In genomic region chr13:6922357-6922721, GRCm38 (mm10) we compare ENCODE assay signal across 24 mouse cellular contexts.
DNase-seq lines count a peak whose midpoint lies in the region; ATAC-seq and TF ChIP-seq lines count a peak whose summit lies in the region.
"Had no signal": no experiment of that assay in that cellular context is flagged by ENCODE, and none has a peak within 500 bp of the region (broad histone marks: within the 10 kb centered on the region; RNA-seq: fewer than 3 reads in every experiment).

No protein-coding gene starts in this region.

- H3K4me1 ChIP-seq in MEL (ENCODE audit: control insufficient read depth in 1 of 2, insufficient read depth in 2 of 2, low read length in 2 of 2) = no peaks in the 10 kb centered on the region; a peak in 1 of 4 replicates
- H3K4me1 ChIP-seq in midbrain, embryonic 10.5 days = no peaks in the 10 kb centered on the region
- H3K4me1 ChIP-seq: embryonic facial prominence, embryonic 13.5 days; forebrain, embryonic 10.5 days; hindbrain, embryonic 10.5 days; hindbrain, embryonic 15.5 days had no signal

- WGBS in midbrain, embryonic 10.5 days = 38% methylated on average over 2 of the region's 2 CpGs

- no peaks in the 10 kb centered on the region for H3K27me3 ChIP-seq in MEL (ENCODE audit: control insufficient read depth in 1 of 2, insufficient read depth in 2 of 2, low read length in 2 of 2)
- no peaks in the 10 kb centered on the region for H3K27me3 ChIP-seq in midbrain, embryonic 10.5 days (ENCODE audit: low read depth, poor library complexity, severe bottlenecking)
- H3K27me3 ChIP-seq: CH12.LX; embryonic facial prominence, embryonic 13.5 days; hindbrain, embryonic 15.5 days had no signal

- H3K4me3 ChIP-seq in MEL (ENCODE audit: control insufficient read depth in 1 of 2, insufficient read depth in 1 of 2, low read depth in 2 of 2, low read length in 2 of 2) = no peak overlapping the region
- no peak overlapping the region for H3K4me3 ChIP-seq in midbrain, embryonic 10.5 days
- H3K4me3 ChIP-seq: embryonic facial prominence, embryonic 13.5 days; forebrain, embryonic 10.5 days; gastrocnemius, adult 2 months; hindbrain, embryonic 10.5 days; hindbrain, embryonic 15.5 days had no signal

- TF ChIP-seq CTCF in MEL (IDR thresholded peaks at IDR 0.05 in 2 of 3, conservative IDR thresholded peaks at IDR 0.05 in 1 of 3; ENCODE audit: control insufficient read depth in 1 of 3, insufficient read depth in 1 of 3, low read depth in 2 of 3, low read length in 3 of 3, poor library complexity in 1 of 3, severe bottlenecking in 1 of 3) = no peak

- no peaks in the 10 kb centered on the region for H3K36me3 ChIP-seq in MEL (ENCODE audit: control insufficient read depth in 1 of 2, insufficient read depth in 2 of 2, low read length in 2 of 2)
- no peaks in the 10 kb centered on the region for H3K36me3 ChIP-seq in midbrain, embryonic 10.5 days
- H3K36me3 ChIP-seq: embryonic facial prominence, embryonic 13.5 days; forebrain, embryonic 10.5 days; G1E; hindbrain, embryonic 10.5 days; hindbrain, embryonic 15.5 days had no signal

- no peak for TF ChIP-seq RAD21 in MEL (IDR thresholded peaks at IDR 0.05; ENCODE audit: low read depth, low read length)

- H3K9me3 ChIP-seq in MEL (replicated peaks; ENCODE audit: insufficient read depth, low read length) = no peaks in the 10 kb centered on the region
- no peaks in the 10 kb centered on the region for H3K9me3 ChIP-seq in midbrain, embryonic 10.5 days (replicated peaks)
- H3K9me3 ChIP-seq: embryonic facial prominence, embryonic 13.5 days; forebrain, embryonic 10.5 days; G1E; hindbrain, embryonic 10.5 days; hindbrain, embryonic 15.5 days had no signal

- TF ChIP-seq POLR2A in MEL (IDR thresholded peaks at IDR 0.05; ENCODE audit: control insufficient read depth in 1 of 2, insufficient read depth in 1 of 2, low read depth in 1 of 2, low read length in 2 of 2, poor library complexity in 1 of 2) = no peak

- DNase-seq in MEL (ENCODE audit: low read depth, low spot score) (peak; percentile 29), ZHBTc4 (ENCODE audit: low read depth, low spot score) (peak; percentile 87)
- peak; percentile 1 for DNase-seq in retina, postnatal 1 day
- DNase-seq in layer of hippocampus, adult 11-12 months (ENCODE audit: low spot score) = no peak
- DNase-seq in midbrain, embryonic 10.5 days (ENCODE audit: low spot score) = no peak
- DNase-seq: cerebellum, adult 11 months; cerebellum, adult 8-10 months; cerebellum, postnatal 14 days; gastrocnemius, adult 2 months; gastrocnemius, postnatal 25 days; heart, adult 11 months; heart, postnatal 10 days; kidney, adult 11 months had no signal

- no peaks in the 10 kb centered on the region for H3K79me2 ChIP-seq in MEL (ENCODE audit: control insufficient read depth, insufficient read depth, low read length, poor library complexity)

- H3K27ac ChIP-seq in MEL (ENCODE audit: control insufficient read depth, low read depth, low read length) = no peak overlapping the region
- H3K27ac ChIP-seq in midbrain, embryonic 10.5 days (replicated peaks) = no peak overlapping the region
- H3K27ac ChIP-seq: embryonic facial prominence, embryonic 13.5 days; forebrain, embryonic 10.5 days; gastrocnemius, adult 2 months; hindbrain, embryonic 10.5 days; hindbrain, embryonic 15.5 days had no signal

- peak; percentile 96 for ATAC-seq in megakaryocyte, adult 5-6 weeks (ENCODE audit: poor library complexity, severe bottlenecking)
- no peak for ATAC-seq in erythroid progenitor cell, adult 5-6 weeks (replicated peaks; ENCODE audit: low FRiP score, poor library complexity, severe bottlenecking)
- no peak for ATAC-seq in erythroblast, adult 5-6 weeks (replicated peaks; ENCODE audit: low FRiP score, poor library complexity, severe bottlenecking)
- ATAC-seq: forebrain, embryonic 14.5 days; Patski had no signal

- H3K9ac ChIP-seq in MEL (ENCODE audit: control insufficient read depth, low read depth, low read length, poor library complexity, severe bottlenecking) = no peak overlapping the region
- H3K9ac ChIP-seq: embryonic facial prominence, embryonic 13.5 days; hindbrain, embryonic 15.5 days had no signal

- no peak for TF ChIP-seq EP300 in MEL (IDR thresholded peaks at IDR 0.05; ENCODE audit: low read depth in 1 of 2, low read length in 2 of 2)

TF ChIP-seq in MEL, 35 proteins besides CTCF, POLR2A, EP300 and RAD21:
- TF ChIP-seq ETS1 (IDR thresholded peaks at IDR 0.05; ENCODE audit: low read depth, low read length) = no peak
- no peak for TF ChIP-seq SMC3 (IDR thresholded peaks at IDR 0.05; ENCODE audit: low read depth, low read length)
- no peak for TF ChIP-seq MXI1 (IDR thresholded peaks at IDR 0.05; ENCODE audit: low read depth, low read length)
- no peak for TF ChIP-seq TCF12 (IDR thresholded peaks at IDR 0.05; ENCODE audit: low read depth, low read length)

Comparison
In these comparisons a context has a peak if more than half of its experiments do, and no peak if none do; other contexts are left out.
1. DNase-seq: peak in MEL (single experiment), ZHBTc4 (single experiment) and retina, postnatal 1 day (single experiment); none in layer of hippocampus, adult 11-12 months (single experiment) and midbrain, embryonic 10.5 days (single experiment).